Mouse (Mus musculus) liver, embryonic 14.5 days (tissue): ENCODE results near the gene Scamp5. TPM values are rescaled to one million over a fixed set of nuclear protein-coding genes. Genes with fewer than 3 reads are reported as not detected.

Source experiments
- ATAC-seq: fragments of 200-750 bp; cut with Nextera tagmentation; 2 replicates; pipeline ENCODE4 v1.8.0; 2017; ENCODE audit warnings: moderate number of reproducible peaks, mild to moderate bottlenecking, moderate library complexity; ENCODE audit not compliant: insufficient read depth
- DNase-seq, 3 experiments: peaks; one replicate each; pipeline ENCODE4 v3.0.0-alpha.2; 2012 to 2013; ENCODE audit warnings: low read depth in 3 of 3, low spot score in 3 of 3
- H3K27ac ChIP-seq: fragments of 300-500 bp; sonication (generic); 2 replicates; pipeline ENCODE4 v1.5.1; 2014; ENCODE audit warnings: moderate library complexity, mild to moderate bottlenecking, control low read depth, inconsistent platforms
- H3K27me3 ChIP-seq: fragments of 300-500 bp; sonication (generic); 2 replicates; pipeline ENCODE4 v1.6.1; 2014; ENCODE audit warnings: mild to moderate bottlenecking, low read length, moderate library complexity; ENCODE audit not compliant: control insufficient read depth, insufficient read depth
- H3K36me3 ChIP-seq: fragments of 300-500 bp; sonication (generic); replicated peaks from 2 replicates; pipeline ENCODE4 v1.6.1; 2014; ENCODE audit warnings: low read depth; ENCODE audit not compliant: control insufficient read depth, insufficient read depth
- H3K4me1 ChIP-seq, 2 experiments: fragments of 200-500 bp in 1 of 2; fragments of 300-500 bp in 1 of 2; sonication (generic) in 1 of 2; replicated peaks; 2 replicates each; pipeline ENCODE4 v1.6.1; 2012 to 2014; ENCODE audit warnings: antibody characterized with exemption in 1 of 2, inconsistent platforms in 1 of 2, low read length in 1 of 2; ENCODE audit not compliant: control insufficient read depth in 2 of 2, insufficient read depth in 2 of 2
- H3K4me2 ChIP-seq: fragments of 300-500 bp; sonication (generic); 2 replicates; pipeline ENCODE4 v1.6.1; 2014; ENCODE audit warnings: low read depth, mild to moderate bottlenecking, control low read depth, moderate library complexity
- H3K4me3 ChIP-seq, 2 experiments: fragments of 200-500 bp in 1 of 2; fragments of 300-500 bp in 1 of 2; sonication (generic) in 1 of 2; 2 replicates each; pipeline ENCODE4 v1.5.1; 2012 to 2014; ENCODE audit warnings: low read depth in 2 of 2, low read length in 2 of 2, mild to moderate bottlenecking in 2 of 2, control low read depth in 1 of 2, inconsistent platforms in 1 of 2, moderate library complexity in 1 of 2; ENCODE audit not compliant: insufficient read depth in 1 of 2
- H3K9ac ChIP-seq: fragments of 300-500 bp; sonication (generic); replicated peaks from 2 replicates; pipeline ENCODE4 v1.6.1; 2014; ENCODE audit warnings: mild to moderate bottlenecking, control low read depth, moderate library complexity
- H3K9me3 ChIP-seq: fragments of 300-500 bp; sonication (generic); 2 replicates; pipeline ENCODE4 v1.6.1; 2016; ENCODE audit warnings: low read length, mixed read lengths; ENCODE audit not compliant: control insufficient read depth
- CTCF ChIP-seq: IDR thresholded peaks from 2 replicates; pipeline ENCODE4 v1.5.1; 2016; ENCODE audit warnings: antibody characterized with exemption, low read depth, control low read depth
- EP300 ChIP-seq: IDR thresholded peaks from 2 replicates; pipeline ENCODE4 v1.6.1; 2016; ENCODE audit warnings: antibody characterized with exemption, low read depth
- WGBS: fragments of 180-500 bp; shearing (Covaris S2); extraction: QIAGEN DNeasy Blood & Tissue Kit; methylation state at CpG from one replicate; pipeline ENCODE4 v1.1.7; 2014; ENCODE audit not compliant: insufficient replicate concordance; 5-methylcytosine and 5-hydroxymethylcytosine counted together
- polyA plus RNA-seq, 2 experiments: library from polyadenylated mRNA; depleted of rRNA in 1 of 2; stranded (reverse) in 1 of 2; unstranded in 1 of 2; fragments of >200 nt; fragmentation: Nextera tagmentation in 1 of 2; extraction: Ambion mirVana in 1 of 2; gene quantifications; 2 replicates each; pipeline versions ENCODE4 v1.2.1 to v1.2.3; 2012 to 2014

Scamp5 gene
- polyA plus RNA-seq, 2 experiments, result 4.5 to 9.1 TPM

- DNase-seq (no peak), ATAC-seq (no peak)
- Histone ChIP-seq H3K4me3 (no peak overlapping the region), H3K27ac (no peak overlapping the region), H3K9me3 (no peaks in the 10 kb centered on the region), H3K27me3 (no peaks in the 10 kb centered on the region), H3K9ac (no peak overlapping the region), H3K4me2 (no peak overlapping the region), H3K36me3 (no peaks in the 10 kb centered on the region), H3K4me1 (no peaks in the 10 kb centered on the region)
- TF ChIP-seq CTCF (no peak), EP300 (no peak)
- 66% methylated on average over 9 of the region's 9 CpGs for WGBS
These were observed 60.5 kb downstream of the Scamp5 start for GRCm38 (mm10) chr9:57407120-57407905.

- WGBS, result 70% methylated on average over 5 of the region's 5 CpGs
These were observed 61.5 kb downstream of the Scamp5 start for GRCm38 (mm10) chr9:57406395-57406794.

GRCm38 (mm10) chr9:57404036-57404435 lies 63.8 kb downstream of the Scamp5 start:
- no peak overlapping the region for H3K9ac ChIP-seq
- no peak overlapping the region for H3K4me2 ChIP-seq
- ATAC-seq (no peak), DNase-seq (no peak)
- H3K27me3 ChIP-seq, result no peaks in the 10 kb centered on the region
- H3K36me3 ChIP-seq, result no peaks in the 10 kb centered on the region
- TF ChIP-seq EP300, result no peak
- no peak for TF ChIP-seq CTCF
- H3K4me3 ChIP-seq, result no peak overlapping the region
- no peak overlapping the region for H3K27ac ChIP-seq
- 31% methylated on average over 5 of the region's 5 CpGs for WGBS
- H3K4me1 ChIP-seq, result no peaks in the 10 kb centered on the region
- no peaks in the 10 kb centered on the region for H3K9me3 ChIP-seq

More at GRCm38 (mm10) chr9:57406395-57406794, 61.5 kb downstream of the Scamp5 start:
- Histone ChIP-seq H3K27ac (no peak overlapping the region), H3K27me3 (no peaks in the 10 kb centered on the region), H3K4me1 (no peaks in the 10 kb centered on the region), H3K9ac (no peak overlapping the region), H3K4me3 (no peak overlapping the region), H3K9me3 (no peaks in the 10 kb centered on the region), H3K36me3 (no peaks in the 10 kb centered on the region), H3K4me2 (no peak overlapping the region)
- no peak for DNase-seq
- ATAC-seq, result no peak
- TF ChIP-seq EP300 (no peak), CTCF (no peak)

DNA sequence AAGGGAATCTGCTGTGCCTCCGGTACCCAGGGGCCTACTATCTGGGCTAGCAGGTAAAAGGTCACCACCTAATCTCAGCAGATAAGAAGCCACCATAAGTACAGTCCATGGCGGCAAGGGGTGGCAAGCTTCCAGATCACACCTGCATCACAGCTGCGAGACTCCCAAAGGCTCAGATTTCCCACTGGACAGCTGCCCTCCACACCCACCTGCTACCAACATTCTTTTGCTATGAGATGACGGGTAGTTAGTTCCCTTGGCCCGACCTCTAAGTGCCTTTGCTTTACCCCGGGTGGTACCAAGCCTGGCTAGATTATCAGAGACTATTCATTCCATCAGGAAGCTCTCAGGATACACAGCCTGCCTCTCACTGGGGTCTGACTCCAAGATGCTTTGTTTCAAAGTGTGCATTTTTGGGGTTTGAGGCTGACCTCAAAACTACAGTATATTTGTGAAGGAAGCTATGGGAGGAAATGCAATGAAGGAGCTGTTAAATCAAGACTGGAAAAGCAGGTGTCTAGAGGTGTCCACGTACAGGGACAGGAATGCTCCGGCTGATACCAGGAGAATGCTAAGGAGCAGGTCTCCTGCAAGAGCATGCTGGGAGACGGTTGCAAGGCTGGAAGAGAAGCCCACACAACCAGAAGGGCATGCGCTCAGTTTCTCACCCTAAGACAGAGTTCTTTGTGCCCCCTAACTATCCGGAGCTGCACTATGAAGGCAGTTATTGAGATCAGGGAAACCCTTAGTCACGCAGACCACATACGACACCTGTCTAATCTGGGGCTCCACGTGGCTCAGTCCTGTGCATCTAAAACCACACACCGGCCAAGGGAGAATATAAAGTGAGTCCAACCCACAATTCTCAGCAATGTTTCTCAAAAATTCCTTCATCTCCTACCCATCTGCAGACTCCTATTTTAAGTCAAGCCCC lies 65.3 kb downstream of the Scamp5 start:
- WGBS, result 56% methylated on average over 15 of the region's 15 CpGs
- Histone ChIP-seq H3K9me3 (no peaks in the 10 kb centered on the region), H3K36me3 (no peaks in the 10 kb centered on the region), H3K27ac (no peak overlapping the region), H3K9ac (no peak overlapping the region), H3K4me3 (no peak overlapping the region), H3K4me1 (no peaks in the 10 kb centered on the region), H3K27me3 (no peaks in the 10 kb centered on the region), H3K4me2 (no peak overlapping the region)
- ATAC-seq, result no peak
- TF ChIP-seq EP300 (no peak), CTCF (no peak)
- no peak for DNase-seq

- ATAC-seq (no peak), DNase-seq (no peak)
- Histone ChIP-seq H3K4me1 (no peaks in the 10 kb centered on the region), H3K27me3 (no peaks in the 10 kb centered on the region), H3K4me2 (no peak overlapping the region), H3K9ac (no peak overlapping the region), H3K36me3 (no peaks in the 10 kb centered on the region), H3K27ac (no peak overlapping the region), H3K9me3 (no peaks in the 10 kb centered on the region), H3K4me3 (no peak overlapping the region)
- no peak for TF ChIP-seq EP300
- TF ChIP-seq CTCF, result no peak
- 77% methylated on average over 2 of the region's 2 CpGs for WGBS
These were observed 69.1 kb downstream of the Scamp5 start for GRCm38 (mm10) chr9:57398773-57399172.
